Mouse (Mus musculus) left cerebral cortex, adult 8-10 months (tissue): ENCODE measurements around the gene Erich6b. TPM values are rescaled to one million over a fixed set of nuclear protein-coding genes. Genes with fewer than 3 reads are reported as not detected.

Experiments
- DNase-seq, 2 experiments: peaks; one replicate each; pipeline ENCODE4 v3.0.0; 2022; ENCODE audit warnings: low spot score in 2 of 2
- total RNA-seq, 4 experiments: library from RNA; stranded (reverse); gene quantifications; 2 replicates each; pipeline ENCODE4 v1.2.4; 2022

The Erich6b gene
- total RNA-seq, 4 experiments from 2014 or later, result not detected

GRCm38 (mm10) chr14:75706647-75707046 is 64.6 kb downstream of the Erich6b start:
- no peak for DNase-seq

- no peak for DNase-seq
Observed at GRCm38 (mm10) chr14:75707771-75708170, 65.7 kb downstream of the Erich6b start.

DNA sequence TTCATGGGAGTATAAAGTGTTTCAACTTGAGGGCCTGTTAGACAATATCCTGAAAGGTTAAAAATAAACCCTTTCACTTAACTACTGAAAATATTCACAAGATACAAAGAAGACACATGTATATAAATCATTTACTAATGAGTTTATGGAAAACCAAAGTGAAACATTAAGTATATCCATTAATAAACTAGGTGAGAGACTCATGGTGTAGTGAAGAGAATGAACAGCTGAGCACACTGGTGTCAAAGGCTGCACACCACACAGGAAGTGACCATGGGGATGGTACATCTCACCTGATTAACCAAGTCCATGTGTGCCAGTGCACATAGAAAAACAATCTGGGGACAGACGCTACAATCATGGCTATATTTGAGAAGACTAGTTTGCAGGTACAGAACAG is 66.9 kb downstream of the Erich6b start:
- DNase-seq, result no peak

DNA sequence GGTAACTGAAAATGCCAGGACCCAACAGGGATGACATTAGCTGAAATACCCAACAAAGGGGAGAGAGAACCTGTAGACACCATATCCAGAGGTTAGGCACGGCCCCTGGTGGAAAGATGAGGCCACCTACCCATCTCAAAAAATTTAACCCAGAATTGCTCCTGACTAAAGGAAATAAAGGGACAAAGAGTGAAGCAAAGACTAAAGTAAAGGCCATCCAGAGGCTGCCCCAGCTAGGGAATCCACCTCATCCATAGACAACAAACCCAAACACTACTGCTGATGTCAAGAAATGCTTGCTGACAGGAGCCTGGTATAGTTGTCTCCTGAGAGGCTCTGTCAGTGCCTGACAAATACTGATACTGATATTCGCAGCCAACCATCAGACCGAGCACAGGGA is 69.7 kb downstream of the Erich6b start:
- no peak for DNase-seq

DNA sequence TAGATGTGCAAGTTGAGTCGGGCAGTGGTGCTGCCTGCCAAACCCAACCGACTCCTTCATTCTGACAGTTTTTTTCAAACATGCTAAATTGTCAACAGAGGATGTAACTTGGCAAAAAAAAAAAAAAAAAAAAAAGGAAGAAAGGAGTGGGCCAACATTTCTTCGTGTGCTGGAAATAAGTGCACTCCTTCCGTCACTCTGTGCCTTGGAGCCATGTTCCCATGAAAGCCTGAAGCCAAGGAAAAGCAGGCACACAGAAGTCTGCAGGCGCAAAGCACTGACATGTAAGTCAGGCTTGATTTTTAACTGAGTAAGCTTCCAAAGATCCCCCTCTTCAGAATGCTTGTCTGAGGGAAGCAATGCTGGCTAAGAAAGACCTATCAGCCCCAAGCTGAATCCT is 70.6 kb downstream of the Erich6b start:
- no peak for DNase-seq

DNA sequence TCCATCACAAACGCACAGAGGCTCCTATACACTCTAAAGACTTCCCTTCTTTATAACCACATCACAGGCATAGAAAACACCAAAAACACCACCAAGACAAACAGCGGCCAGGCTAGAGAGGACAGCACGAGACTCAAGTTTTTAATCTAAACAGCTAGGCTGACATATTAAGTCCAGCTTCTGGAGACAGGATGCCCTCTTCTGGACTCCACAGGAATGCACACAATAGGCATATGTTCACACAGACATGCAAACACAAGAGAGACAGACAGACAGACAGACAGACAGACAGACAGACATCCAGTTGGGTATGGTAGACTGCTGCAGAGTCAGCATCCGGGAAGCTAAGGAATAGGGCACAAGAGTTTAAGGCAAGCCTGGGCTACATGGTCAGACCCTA is 71.6 kb downstream of the Erich6b start:
- DNase-seq, result no peak

GRCm38 (mm10) chr14:75716410-75716809 is 74.4 kb downstream of the Erich6b start:
- DNase-seq, result no peak

Other genes with a start within 250 kb of the Erich6b start
- 1 to 10 TPM; 4.3 to 5.5 (median 5.4) TPM for gene Siah3, start 186.3 kb upstream of the Erich6b start, total RNA-seq
- not detected for gene Spert, start 49.1 kb upstream of the Erich6b start, total RNA-seq
- gene Cog3, start 112.3 kb downstream of the Erich6b start, total RNA-seq, result 10 to 100 TPM; 24.7 to 26.2 (median 25.5) TPM
- gene Slc25a30, start 144.8 kb downstream of the Erich6b start, total RNA-seq, result 10 to 100 TPM; 10.4 to 15.2 (median 13.0) TPM
- gene Tpt1, start 202.8 kb downstream of the Erich6b start, total RNA-seq, result 1,000 to 10,000 TPM in 2 of 4 experiments, 100 to 1,000 TPM in 2; 980 to 1,027 (median 1,005) TPM